Mouse (Mus musculus) limb, embryonic 10.5 days (tissue): Measurements from ENCODE around the gene Scamp1. TPM values are rescaled to one million over a fixed set of nuclear protein-coding genes. Genes with fewer than 3 reads are reported as not detected.

Source experiments
- DNase-seq: peaks from one replicate; pipeline ENCODE4 v3.0.0-alpha.2; 2017; ENCODE audit warnings: low spot score
- H3K27ac ChIP-seq: fragments of 300-500 bp; sonication (generic); 2 replicates; pipeline ENCODE4 v1.5.1; 2016; ENCODE audit warnings: mild to moderate bottlenecking
- H3K27me3 ChIP-seq: fragments of 300-500 bp; sonication (generic); 2 replicates; pipeline ENCODE4 v1.6.1; 2016; ENCODE audit warnings: low read depth, mild to moderate bottlenecking; ENCODE audit not compliant: poor library complexity, severe bottlenecking
- H3K36me3 ChIP-seq: fragments of 300-500 bp; sonication (generic); 2 replicates; pipeline ENCODE4 v1.6.1; 2016; ENCODE audit warnings: mild to moderate bottlenecking, moderate library complexity
- H3K4me1 ChIP-seq: fragments of 300-500 bp; sonication (generic); 2 replicates; pipeline ENCODE4 v1.6.1; 2016
- H3K4me3 ChIP-seq: fragments of 300-500 bp; sonication (generic); 2 replicates; pipeline ENCODE4 v1.5.1; 2016; ENCODE audit warnings: mild to moderate bottlenecking, moderate library complexity
- H3K9me3 ChIP-seq: fragments of 300-500 bp; sonication (generic); replicated peaks from 2 replicates; pipeline ENCODE4 v1.6.1; 2016; ENCODE audit warnings: mild to moderate bottlenecking
- WGBS: fragments of 180-500 bp; shearing (Covaris S2); methylation state at CpG from one replicate; pipeline ENCODE4 v1.1.7; 2016; 5-methylcytosine and 5-hydroxymethylcytosine counted together
- polyA plus RNA-seq: library from polyadenylated mRNA; unstranded; fragments of >200 nt; fragmentation: Nextera tagmentation; extraction: Ambion mirVana; gene quantifications from 2 replicates; pipeline ENCODE4 v1.2.1, GENCODE M21; 2016

Gene Scamp1
- polyA plus RNA-seq, 1 experiment from 2014 or later, result 33.3 TPM

GRCm38 (mm10) chr13:94158864-94159477 lies 126.7 kb downstream of the Scamp1 start:
- Histone ChIP-seq H3K27me3 (no peaks in the 10 kb centered on the region), H3K27ac (peak overlapping the region; percentile 76), H3K36me3 (peaks cover 5% of the 10 kb centered on the region; the same call in 1 of the 2 replicates), H3K4me3 (no peak overlapping the region), H3K4me1 (peaks cover 47% of the 10 kb centered on the region), H3K9me3 (no peaks in the 10 kb centered on the region)
- peak; percentile 66 for DNase-seq
- 39% methylated on average over 6 of the region's 6 CpGs for WGBS

- 48% methylated on average over 9 of the region's 9 CpGs for WGBS
Observed at GRCm38 (mm10) chr13:94155657-94156429, 129.8 kb downstream of the Scamp1 start.

GRCm38 (mm10) chr13:94154512-94155296 lies 131.0 kb downstream of the Scamp1 start:
- no peak for DNase-seq
- Histone ChIP-seq H3K4me1 (peaks cover 47% of the 10 kb centered on the region), H3K9me3 (no peaks in the 10 kb centered on the region), H3K27me3 (no peaks in the 10 kb centered on the region), H3K36me3 (peaks cover 14% of the 10 kb centered on the region; the same call in 1 of the 2 replicates), H3K27ac (no peak overlapping the region; the same call in 1 of the 2 replicates), H3K4me3 (no peak overlapping the region)
- 90% methylated on average over 15 of the region's 15 CpGs for WGBS

More at GRCm38 (mm10) chr13:94155657-94156429, 129.8 kb downstream of the Scamp1 start:
- H3K36me3 ChIP-seq, result peaks cover 14% of the 10 kb centered on the region; the same call in 1 of the 2 replicates
- no peak overlapping the region for H3K4me3 ChIP-seq
- DNase-seq, result no peak
- peaks cover 44% of the 10 kb centered on the region for H3K4me1 ChIP-seq
- peak overlapping the region; percentile 46; the same call in 1 of the 2 replicates for H3K27ac ChIP-seq
- H3K27me3 ChIP-seq, result no peaks in the 10 kb centered on the region
- no peaks in the 10 kb centered on the region for H3K9me3 ChIP-seq

DNA sequence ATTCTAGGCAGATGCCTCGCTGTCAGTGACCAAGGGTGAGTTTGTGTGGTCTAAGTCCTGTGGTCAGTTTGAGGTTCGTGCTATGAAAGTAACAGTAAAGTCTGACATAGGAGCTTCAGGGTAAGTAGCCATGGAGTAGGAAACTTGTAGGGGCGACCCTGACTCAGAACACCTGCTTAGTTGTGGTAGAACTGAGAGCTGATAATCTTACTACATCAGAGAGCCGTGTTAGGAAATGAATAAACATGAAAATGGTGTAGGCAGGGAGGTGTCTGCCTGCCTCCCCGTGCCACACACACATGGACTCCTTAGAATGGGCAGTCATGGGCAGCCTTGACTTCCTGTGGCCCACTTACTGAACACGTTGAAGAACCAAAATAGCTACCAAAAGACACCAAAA lies 132.0 kb downstream of the Scamp1 start:
- H3K4me3 ChIP-seq, result no peak overlapping the region
- 92% methylated on average over 6 of the region's 6 CpGs for WGBS
- DNase-seq, result no peak

DNA sequence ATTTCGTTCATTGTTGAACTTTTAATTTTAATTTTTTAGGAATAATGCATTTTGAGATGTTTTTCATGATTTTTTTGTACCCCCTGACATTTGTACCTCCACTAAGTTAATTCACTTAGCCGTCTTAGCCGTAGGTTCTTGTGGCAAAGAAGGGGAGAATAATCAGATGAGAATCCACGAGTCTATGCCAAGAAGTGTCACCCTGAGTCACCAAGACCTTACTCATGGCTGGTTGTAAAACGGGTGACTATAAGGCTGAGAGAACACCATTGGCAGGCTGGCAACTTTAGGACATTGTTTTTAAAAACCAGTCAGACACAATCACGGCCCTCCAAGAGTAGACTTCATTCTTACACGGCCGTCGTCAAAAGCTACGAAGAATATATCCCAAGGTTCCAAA lies 132.8 kb downstream of the Scamp1 start:
- Histone ChIP-seq H3K27ac (no peak overlapping the region), H3K4me3 (no peak overlapping the region), H3K27me3 (no peaks in the 10 kb centered on the region), H3K4me1 (peaks cover 32% of the 10 kb centered on the region), H3K36me3 (peaks cover 14% of the 10 kb centered on the region; the same call in 1 of the 2 replicates), H3K9me3 (no peaks in the 10 kb centered on the region)
- DNase-seq, result no peak
- WGBS, result 97% methylated on average over 10 of the region's 10 CpGs

More for the DNA sequence above, 132.0 kb downstream of the Scamp1 start:
- peaks cover 14% of the 10 kb centered on the region; the same call in 1 of the 2 replicates for H3K36me3 ChIP-seq
- H3K9me3 ChIP-seq, result no peaks in the 10 kb centered on the region
- H3K27me3 ChIP-seq, result no peaks in the 10 kb centered on the region
- peaks cover 40% of the 10 kb centered on the region for H3K4me1 ChIP-seq
- no peak overlapping the region for H3K27ac ChIP-seq

Other genes with a start within 250 kb of the Scamp1 start
- gene Lhfpl2, start 228.1 kb downstream of the Scamp1 start, polyA plus RNA-seq, result 33.7 and 44.0 TPM in 2 replicates
- gene Ap3b1, start 73.1 kb upstream of the Scamp1 start, polyA plus RNA-seq, result 30.1 and 34.7 TPM in 2 replicates